Mouse (Mus musculus) heart, postnatal 14 days (tissue): ENCODE data around the gene Tfpt. TPM values are rescaled to one million over a fixed set of nuclear protein-coding genes. Genes with fewer than 3 reads are reported as not detected.
"Not testable (repeated sequence)": the region's sequence is repeated elsewhere in the genome, so short reads cannot be mapped to it uniquely, and the experiment has no call there.

Experiments
- DNase-seq, 2 experiments: peaks; one replicate each; pipeline ENCODE4 v3.0.0; 2021 to 2022
- intact Hi-C: fragments of 180-260 bp; cut with DNase I; formaldehyde crosslinking; loops from one replicate; pipeline ENCODE4 v1.15.1; 2025
- microRNA-seq, 2 experiments: library from miRNA; unstranded; fragments of <30 nt; microRNA quantifications; one replicate each; pipeline ENCODE4 v1.2.0; 2021 to 2022
- total RNA-seq, 2 experiments: library from RNA; stranded (reverse); gene quantifications; 2 replicates each; pipeline ENCODE4 v1.2.3; 2021

Tfpt gene
- total RNA-seq, 2 experiments from 2014 or later, result 15.1 to 16.9 TPM

GRCm38 (mm10) chr7:3586255-3586654 is 43.5 kb downstream of the Tfpt start:
- intact Hi-C loops, result no loop called here
- DNase-seq, result no peak

- intact Hi-C loops, result no loop called here
- no peak for DNase-seq
Measured at GRCm38 (mm10) chr7:3585763-3586162, 44.0 kb downstream of the Tfpt start.

GRCm38 (mm10) chr7:3580029-3580428 is 49.7 kb downstream of the Tfpt start:
- intact Hi-C loops, result no loop called here
- no peak for DNase-seq

- intact Hi-C loops, result no loop called here
- DNase-seq, result no peak
Measured at GRCm38 (mm10) chr7:3578952-3579546, 50.7 kb downstream of the Tfpt start.

GRCm38 (mm10) chr7:3578196-3578595 is 51.5 kb downstream of the Tfpt start:
- DNase-seq, result no peak
- intact Hi-C loops, result no loop called here

GRCm38 (mm10) chr7:3576354-3577124 is 53.2 kb downstream of the Tfpt start:
- DNase-seq, result no peak
- intact Hi-C loops, result no loop called here

GRCm38 (mm10) chr7:3574216-3574615 is 55.5 kb downstream of the Tfpt start:
- intact Hi-C loops, result no loop called here

GRCm38 (mm10) chr7:3571847-3572246 is 57.9 kb downstream of the Tfpt start:
- intact Hi-C loops, result no loop called here
- no peak for DNase-seq

More at GRCm38 (mm10) chr7:3574216-3574615, 55.5 kb downstream of the Tfpt start:
- DNase-seq, result no peak

GRCm38 (mm10) chr7:3570580-3570979 is 59.1 kb downstream of the Tfpt start:
- intact Hi-C loops, result not testable (repeated sequence)

More at GRCm38 (mm10) chr7:3570580-3570979, 59.1 kb downstream of the Tfpt start:
- not testable (repeated sequence) for DNase-seq

Small RNA genes lying within 50 kb of the gene (microRNA-seq; reads per million reads assigned to microRNA genes)
- gene Gm25100 (0 reads per million in 2 experiments), gene Mir3572 (4.0 to 5.4 reads per million in 2 experiments)

Other genes starting within 250 kb of the Tfpt start
- not detected for gene Cacng8, start 239.2 kb downstream of the Tfpt start, total RNA-seq
- gene Cacng6, start 205.7 kb downstream of the Tfpt start, total RNA-seq, result under 1 TPM; 0.72 to 0.95 TPM
- gene Tarm1, start 127.3 kb downstream of the Tfpt start, total RNA-seq, result not detected
- under 1 TPM; 0.19 to 0.34 TPM for gene Oscar, start 13.8 kb downstream of the Tfpt start, total RNA-seq
- 1,000 to 10,000 TPM; 1,807 to 1,867 TPM for gene Ndufa3, start 12.6 kb downstream of the Tfpt start, total RNA-seq
- gene Prpf31, start 56 bp upstream of the Tfpt start, total RNA-seq, result 10 to 100 TPM; 22.5 to 26.5 TPM
- 10 to 100 TPM; 30.4 to 34.1 TPM for gene Cnot3, start 15.3 kb upstream of the Tfpt start, total RNA-seq
- 1 to 10 TPM; 8.5 to 9.6 TPM for gene Leng1, start 35.9 kb upstream of the Tfpt start, total RNA-seq
- gene Tmc4, start 47.6 kb upstream of the Tfpt start, total RNA-seq, result 1 to 10 TPM; 1.1 to 2.0 TPM
- 10 to 100 TPM; 68.0 to 85.6 TPM for gene Tsen34, start 62.9 kb upstream of the Tfpt start, total RNA-seq
- 10 to 100 TPM; 22.9 to 23.1 TPM for gene Mboat7, start 63.6 kb upstream of the Tfpt start, total RNA-seq
- gene Rps9, start 74.1 kb upstream of the Tfpt start, total RNA-seq, result 100 to 1,000 TPM; 628 to 698 TPM
- 1 to 10 TPM; 1.1 to 1.4 TPM for gene Pirb, start 90.5 kb upstream of the Tfpt start, total RNA-seq
- under 1 TPM in 1 of 2 experiments, not detected in 1; 0.20 TPM for gene Gm15448, start 195.8 kb upstream of the Tfpt start, total RNA-seq
- gene Pira2, start 215.1 kb upstream of the Tfpt start, total RNA-seq, result under 1 TPM in 1 of 2 experiments, not detected in 1; 0.41 TPM